Mouse (Mus musculus): ENCODE measurements at regions not wholly inside any gene's neighbourhood (a gene's known extent, or its start where the extent isn't known, plus 50 kb on each side); places are given as distances from the start of the nearest gene placed in this dataset.
A peak's percentile ranks its signal among the peaks of the same experiment; 100 is the strongest.

DNA sequence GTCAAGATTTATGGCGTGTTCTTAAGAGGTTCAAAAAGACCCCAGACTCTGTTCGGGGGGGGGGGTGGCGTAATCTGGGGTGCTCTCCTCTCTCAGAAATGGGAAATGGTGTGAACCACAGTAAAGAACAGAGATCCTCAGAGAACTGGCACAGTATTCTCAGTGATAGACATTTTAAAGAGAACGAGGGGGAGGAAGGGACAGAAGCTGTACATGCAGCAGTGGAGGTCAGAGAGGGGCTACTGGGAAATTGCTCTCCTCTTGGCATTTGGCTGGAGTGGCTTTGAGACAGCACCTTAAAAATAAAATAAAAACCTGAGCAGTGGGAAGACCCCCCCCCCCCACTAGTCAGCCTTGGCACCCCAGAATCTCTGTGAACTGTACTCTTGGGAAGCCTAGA lies 210.6 kb upstream of the Bmp2 start:
- WGBS = 61% methylated on average over 4 of the region's 4 CpGs
- Histone ChIP-seq H3K4me1 (no peaks in the 10 kb centered on the region), H3K9me3 (no peaks in the 10 kb centered on the region), H3K27me3 (replicated peaks) (no peaks in the 10 kb centered on the region), H3K36me3 (no peaks in the 10 kb centered on the region), H3K9ac (no peak overlapping the region), H3K4me3 (no peak overlapping the region), H3K4me2 (replicated peaks) (no peak overlapping the region), H3K27ac (no peak overlapping the region)
- ATAC-seq (ENCODE audit: low FRiP score, low read depth) = no peak

DNA sequence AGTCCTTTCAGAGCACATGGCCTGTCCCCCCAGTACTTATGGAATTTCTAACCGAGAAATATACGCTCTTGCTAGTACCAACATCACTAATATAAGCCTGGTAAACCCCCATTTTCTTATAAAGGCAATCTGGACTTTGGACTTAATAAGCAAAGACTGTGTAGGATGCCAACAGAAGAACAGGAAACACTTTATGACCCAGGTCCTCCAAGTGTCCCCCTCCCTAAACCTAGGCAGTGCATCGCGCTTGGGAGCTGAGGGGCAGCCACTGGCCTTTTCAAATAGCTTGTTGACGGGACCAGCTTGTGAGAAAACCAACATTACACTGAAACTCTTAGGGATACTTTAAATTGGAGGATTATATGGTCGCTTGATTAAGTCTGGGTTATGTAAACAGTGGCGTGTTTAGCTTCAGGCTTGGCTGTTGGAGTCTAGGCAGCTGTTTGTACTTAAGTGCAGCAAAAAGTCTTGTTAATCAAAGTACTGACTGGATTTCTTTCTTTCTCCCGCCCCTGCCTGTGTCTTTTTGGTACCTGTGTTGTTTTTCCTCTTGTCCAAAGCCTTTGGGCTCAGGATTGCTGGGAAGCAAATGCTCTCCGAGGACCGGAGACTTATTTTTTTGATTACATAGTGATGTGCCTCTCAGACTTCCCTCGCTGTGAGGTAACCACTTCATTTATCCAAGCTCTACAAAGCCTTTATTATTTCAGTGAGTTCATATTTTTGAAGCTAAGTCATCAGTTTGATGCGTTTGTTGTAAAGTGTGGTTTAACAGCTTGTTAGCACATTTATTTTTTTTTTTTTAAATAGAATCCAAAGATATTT lies 205.8 kb upstream of the Bmp2 start:
- WGBS = 57% methylated on average over 12 of the region's 12 CpGs
- H3K4me2 ChIP-seq (replicated peaks) = no peak overlapping the region
- no peaks in the 10 kb centered on the region for H3K27me3 ChIP-seq (replicated peaks)
- H3K9ac ChIP-seq = no peak overlapping the region
- H3K4me1 ChIP-seq = 0 out of 2 replicates have a peak, but pooled peaks cover 6% of the 10 kb centered on the region
- H3K9me3 ChIP-seq = no peaks in the 10 kb centered on the region
- ATAC-seq (ENCODE audit: low FRiP score, low read depth) = no peak
- no peaks in the 10 kb centered on the region for H3K36me3 ChIP-seq
- H3K27ac ChIP-seq = no peak overlapping the region
- no peak overlapping the region for H3K4me3 ChIP-seq

DNA sequence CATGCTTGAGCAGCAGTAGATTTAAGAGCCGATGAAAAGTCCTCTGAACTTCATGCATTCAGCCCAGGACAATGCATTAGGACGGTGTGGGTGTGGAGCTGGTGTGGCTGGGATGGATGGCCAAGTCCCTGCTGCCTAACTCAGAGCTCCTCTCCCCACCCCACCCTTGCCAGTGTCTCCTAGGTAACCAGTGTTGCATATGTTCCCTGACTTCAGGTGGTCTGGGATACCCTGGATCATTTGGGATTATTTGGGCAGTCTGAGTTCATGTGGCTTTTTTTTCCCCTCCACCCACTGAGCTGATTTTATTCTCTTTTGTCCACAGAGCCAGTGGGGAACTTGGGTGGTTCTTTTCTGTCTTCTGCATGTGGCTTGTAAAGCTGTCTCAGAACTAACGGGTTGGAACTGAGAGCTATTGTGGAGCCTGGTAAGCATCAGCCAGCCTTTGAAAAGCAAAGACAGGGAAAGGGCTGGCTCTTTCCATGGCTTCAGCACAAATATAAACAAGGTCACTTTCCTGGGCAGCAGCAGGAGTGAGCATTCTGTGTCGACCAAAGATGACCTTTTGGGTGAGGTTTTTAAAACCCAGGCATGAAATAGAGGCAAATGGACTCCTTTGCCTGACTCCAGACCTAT lies 205.1 kb upstream of the Bmp2 start:
- H3K4me1 ChIP-seq = 0 out of 2 replicates have a peak, but pooled peaks cover 6% of the 10 kb centered on the region
- no peak overlapping the region for H3K9ac ChIP-seq
- H3K36me3 ChIP-seq = no peaks in the 10 kb centered on the region
- no peaks in the 10 kb centered on the region for H3K9me3 ChIP-seq
- H3K4me2 ChIP-seq (replicated peaks) = no peak overlapping the region
- peak; percentile 50; the same call in 1 of the 2 replicates for ATAC-seq (ENCODE audit: low FRiP score, low read depth)
- H3K27ac ChIP-seq = no peak overlapping the region
- no peak overlapping the region for H3K4me3 ChIP-seq
- 8% methylated on average over 4 of the region's 4 CpGs for WGBS
- no peaks in the 10 kb centered on the region for H3K27me3 ChIP-seq (replicated peaks)

DNA sequence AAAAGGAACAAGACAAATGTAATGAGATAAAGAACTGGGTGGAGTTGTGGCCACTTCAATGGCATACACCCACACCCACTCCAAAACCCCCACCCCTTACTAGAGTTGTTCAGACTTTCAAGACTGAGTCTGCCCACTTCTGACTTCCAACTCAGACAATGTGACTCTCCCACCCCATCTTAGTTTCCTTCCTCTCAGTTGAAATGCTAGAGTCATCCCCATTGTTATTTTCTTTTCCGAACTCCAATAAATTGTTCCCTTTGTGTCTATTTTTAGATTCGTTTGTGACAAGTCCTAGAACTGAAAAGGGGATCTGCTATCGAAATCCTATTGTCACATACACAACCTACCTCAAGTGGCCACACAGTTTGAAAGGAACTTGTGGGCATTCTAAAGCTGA lies 200.7 kb upstream of the Bmp2 start:
- WGBS = 79% methylated on average over 3 of the region's 3 CpGs
- H3K27ac ChIP-seq = no peak overlapping the region

DNA sequence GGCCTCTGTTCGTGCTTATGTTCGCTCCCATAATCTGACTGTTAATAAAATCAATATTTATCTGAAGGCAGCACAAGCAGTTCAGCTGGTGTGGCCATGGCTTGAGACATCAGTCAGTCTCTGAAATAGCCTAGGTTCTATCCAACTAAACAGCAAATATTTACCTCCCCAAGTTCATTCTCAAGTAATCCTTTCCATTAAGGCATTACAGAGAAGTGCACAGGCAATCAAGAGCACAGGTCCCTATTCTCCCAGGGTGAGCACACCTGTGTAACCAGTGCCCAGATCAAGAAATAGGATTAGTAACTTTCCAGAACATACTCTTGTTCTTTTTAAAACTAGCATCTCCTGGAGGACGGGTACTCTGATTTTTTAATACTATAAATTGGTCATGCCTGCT lies 199.2 kb upstream of the Bmp2 start:
- no peaks in the 10 kb centered on the region for H3K4me1 ChIP-seq
- WGBS = 95% methylated on average over 3 of the region's 3 CpGs
- no peak overlapping the region for H3K4me2 ChIP-seq (replicated peaks)
- no peak for ATAC-seq (ENCODE audit: low FRiP score, low read depth)
- H3K9me3 ChIP-seq = no peaks in the 10 kb centered on the region
- no peak overlapping the region for H3K27ac ChIP-seq
- H3K9ac ChIP-seq = no peak overlapping the region
- H3K27me3 ChIP-seq (replicated peaks) = no peaks in the 10 kb centered on the region
- no peak overlapping the region for H3K4me3 ChIP-seq
- no peaks in the 10 kb centered on the region for H3K36me3 ChIP-seq

More for the DNA sequence above, 200.7 kb upstream of the Bmp2 start:
- 0 out of 2 replicates have a peak, but pooled peaks cover 6% of the 10 kb centered on the region for H3K4me1 ChIP-seq
- H3K9ac ChIP-seq = no peak overlapping the region
- no peaks in the 10 kb centered on the region for H3K36me3 ChIP-seq
- H3K9me3 ChIP-seq = no peaks in the 10 kb centered on the region
- H3K4me3 ChIP-seq = no peak overlapping the region
- H3K27me3 ChIP-seq (replicated peaks) = no peaks in the 10 kb centered on the region
- no peak overlapping the region for H3K4me2 ChIP-seq (replicated peaks)
- no peak for ATAC-seq (ENCODE audit: low FRiP score, low read depth)

DNA sequence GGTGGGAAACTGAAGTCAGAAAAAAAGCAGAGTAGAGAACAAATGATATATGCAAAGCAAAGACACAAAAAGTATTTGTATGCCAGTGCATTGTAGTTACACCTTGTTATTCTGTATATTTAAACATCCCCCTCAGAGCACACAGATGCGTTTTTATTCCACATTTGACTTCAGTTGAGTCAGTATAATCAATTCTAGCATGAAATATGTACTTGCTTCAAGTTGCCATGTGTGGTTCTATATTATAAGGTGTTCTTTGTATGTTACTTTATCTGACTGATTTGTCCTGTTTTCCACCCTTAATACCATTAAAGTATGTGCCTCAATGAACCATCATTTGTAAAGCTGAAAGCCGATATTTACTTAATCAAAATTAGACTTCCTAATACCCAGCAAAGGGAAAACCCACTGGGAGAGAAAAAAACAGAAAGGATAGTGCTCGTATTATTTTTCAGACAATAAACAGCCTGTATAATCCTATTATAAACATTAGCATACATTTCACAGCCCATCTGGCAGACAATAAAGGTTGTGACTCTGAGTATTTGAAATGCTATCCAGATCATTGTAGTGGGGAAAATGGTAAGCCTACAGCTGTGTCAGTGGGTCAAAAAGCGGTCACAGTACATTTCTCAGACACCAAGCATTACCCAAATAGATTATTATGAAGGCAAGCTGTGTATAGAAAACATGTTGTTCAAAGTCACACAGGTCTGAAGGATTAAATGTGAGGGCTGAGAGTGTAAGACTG lies 189.1 kb upstream of the Bmp2 start:
- H3K9ac ChIP-seq = no peak overlapping the region
- H3K4me3 ChIP-seq = no peak overlapping the region
- H3K4me1 ChIP-seq = no peaks in the 10 kb centered on the region
- H3K27me3 ChIP-seq (replicated peaks) = no peaks in the 10 kb centered on the region
- WGBS = 31% methylated on average over 4 of the region's 4 CpGs
- peak; percentile 70; the same call in 1 of the 2 replicates for ATAC-seq (ENCODE audit: low FRiP score, low read depth)
- H3K9me3 ChIP-seq = no peaks in the 10 kb centered on the region
- no peaks in the 10 kb centered on the region for H3K36me3 ChIP-seq
- no peak overlapping the region for H3K27ac ChIP-seq
- no peak overlapping the region for H3K4me2 ChIP-seq (replicated peaks)

DNA sequence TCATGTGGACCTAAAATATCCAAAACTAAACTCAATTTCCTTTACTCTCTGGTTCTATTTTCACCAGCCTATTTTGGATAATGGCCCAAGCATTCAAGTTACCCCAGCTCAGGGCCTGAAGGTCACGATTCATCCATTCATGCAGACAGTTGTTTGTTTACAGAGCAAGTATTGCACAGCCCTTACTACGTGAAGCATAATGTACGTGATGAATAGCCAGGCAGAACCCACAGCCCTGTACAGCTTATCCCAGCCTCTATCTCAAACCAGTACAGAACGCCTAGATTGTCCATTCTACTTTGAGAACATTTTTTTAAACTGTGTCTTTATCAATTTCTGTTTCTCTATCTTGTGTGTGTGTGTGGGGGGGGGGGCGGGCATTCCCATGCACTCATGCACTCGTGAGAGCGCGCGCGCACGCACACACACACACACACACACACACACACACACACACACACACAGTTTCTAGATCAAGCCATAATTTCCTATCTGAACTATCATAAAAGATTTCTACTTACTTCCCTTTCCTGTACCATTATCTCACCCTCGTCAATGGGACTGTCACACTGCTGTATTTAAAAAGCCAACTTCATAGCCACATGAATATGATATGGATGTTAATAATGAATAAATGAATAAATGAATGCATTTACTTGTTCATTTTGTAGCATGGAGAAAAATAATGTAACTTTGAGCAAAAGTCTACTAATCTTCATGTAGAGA lies 180.3 kb upstream of the Bmp2 start:
- no peak for ATAC-seq (ENCODE audit: low FRiP score, low read depth)
- Histone ChIP-seq H3K9ac (no peak overlapping the region), H3K27me3 (replicated peaks) (no peaks in the 10 kb centered on the region), H3K36me3 (no peaks in the 10 kb centered on the region), H3K4me2 (replicated peaks) (no peak overlapping the region), H3K27ac (no peak overlapping the region), H3K4me1 (no peaks in the 10 kb centered on the region; the same call in 1 of the 2 replicates), H3K4me3 (no peak overlapping the region), H3K9me3 (no peaks in the 10 kb centered on the region)
- 88% methylated on average over 11 of the region's 12 CpGs for WGBS

DNA sequence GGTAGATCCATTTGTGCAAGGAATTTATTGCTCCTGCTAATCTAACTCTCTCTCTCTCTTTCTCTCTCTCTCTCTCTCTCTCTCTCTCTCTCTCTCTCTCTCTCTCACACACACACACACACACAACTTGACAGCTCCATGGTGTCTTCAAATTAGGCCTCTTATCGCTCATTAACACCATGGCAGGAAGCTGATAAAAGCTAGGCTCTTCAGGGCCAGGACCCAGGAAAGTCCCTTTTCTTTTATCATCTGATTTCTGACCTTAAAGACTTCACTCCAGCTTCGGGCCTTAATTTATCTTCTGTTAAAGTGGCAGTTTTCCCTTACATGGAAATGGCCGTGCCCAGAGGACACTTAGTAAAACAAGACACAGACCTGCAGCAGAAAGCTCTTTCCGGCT lies 178.4 kb upstream of the Bmp2 start:
- WGBS = 49% methylated on average over 4 of the region's 4 CpGs
- no peak overlapping the region for H3K4me3 ChIP-seq
- H3K4me1 ChIP-seq = no peaks in the 10 kb centered on the region; the same call in 1 of the 2 replicates
- no peak for ATAC-seq (ENCODE audit: low FRiP score, low read depth)
- H3K27me3 ChIP-seq (replicated peaks) = no peaks in the 10 kb centered on the region
- H3K36me3 ChIP-seq = no peaks in the 10 kb centered on the region
- no peaks in the 10 kb centered on the region for H3K9me3 ChIP-seq
- no peak overlapping the region for H3K9ac ChIP-seq
- no peak overlapping the region for H3K4me2 ChIP-seq (replicated peaks)
- no peak overlapping the region for H3K27ac ChIP-seq

DNA sequence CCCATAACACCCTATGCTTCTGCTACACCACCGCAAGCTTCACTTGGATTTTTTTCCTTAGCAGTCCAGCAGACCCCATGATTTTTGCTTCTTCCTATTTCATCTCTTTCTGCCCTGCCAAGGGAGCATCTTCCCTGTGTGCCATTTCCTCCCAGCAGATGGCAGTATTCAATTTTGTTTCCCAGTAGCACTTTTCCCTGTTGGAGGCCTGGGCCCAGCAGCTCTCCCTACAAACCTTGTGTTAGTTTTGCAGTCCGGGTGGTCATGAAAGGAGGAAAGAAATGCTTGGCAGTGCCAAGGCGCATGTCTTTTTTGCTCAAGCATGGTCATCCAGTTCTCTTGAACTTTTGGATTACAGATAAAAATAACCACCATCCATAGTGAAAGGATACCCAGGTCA lies 170.9 kb upstream of the Bmp2 start:
- no peak for ATAC-seq (ENCODE audit: low FRiP score, low read depth)
- H3K27me3 ChIP-seq (replicated peaks) = no peaks in the 10 kb centered on the region
- H3K36me3 ChIP-seq = no peaks in the 10 kb centered on the region
- H3K4me3 ChIP-seq = no peak overlapping the region
- H3K4me1 ChIP-seq = no peaks in the 10 kb centered on the region
- H3K9me3 ChIP-seq = no peaks in the 10 kb centered on the region
- H3K4me2 ChIP-seq (replicated peaks) = no peak overlapping the region
- H3K9ac ChIP-seq = no peak overlapping the region
- H3K27ac ChIP-seq = no peak overlapping the region
- WGBS = 65% methylated on average over 3 of the region's 3 CpGs

DNA sequence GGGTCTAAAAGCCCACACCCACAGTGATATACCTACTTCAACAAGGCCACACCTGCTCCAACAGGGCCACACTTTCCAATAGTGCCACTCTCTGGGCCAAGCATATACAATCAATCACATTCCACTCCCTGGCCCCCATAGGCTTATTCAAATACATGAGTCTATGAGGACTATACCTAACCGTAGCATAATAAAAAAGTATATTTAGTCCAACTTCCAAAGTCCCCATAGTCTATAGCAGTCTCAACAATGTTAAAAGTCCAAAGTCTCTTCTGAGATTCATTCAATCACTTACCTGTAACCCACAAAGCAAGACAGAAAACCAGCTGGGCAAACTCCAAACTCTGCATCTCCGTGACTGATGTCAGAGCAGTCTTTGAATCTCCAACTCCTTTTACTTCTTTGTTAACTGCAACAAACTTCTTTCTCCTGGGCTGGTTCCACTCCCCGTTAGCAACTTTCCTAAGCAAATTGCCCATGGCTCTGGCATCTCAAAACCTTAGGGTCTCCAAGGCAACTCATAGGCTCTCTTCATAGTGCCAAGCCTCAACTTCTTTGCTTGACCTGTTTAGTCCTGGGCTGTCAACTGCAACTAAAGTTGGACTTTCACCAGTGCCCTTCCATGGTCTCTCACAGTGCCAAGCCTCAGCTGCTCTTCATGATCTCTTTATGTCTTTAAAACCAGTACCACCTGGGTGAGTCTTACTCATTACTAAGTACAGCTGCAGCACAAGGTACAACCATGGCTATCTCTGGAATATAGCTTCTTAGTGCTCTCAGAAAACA lies 168.6 kb upstream of the Bmp2 start:
- Histone ChIP-seq H3K27me3 (replicated peaks) (no peaks in the 10 kb centered on the region), H3K4me2 (replicated peaks) (no peak overlapping the region), H3K9ac (no peak overlapping the region), H3K36me3 (no peaks in the 10 kb centered on the region), H3K4me1 (no peaks in the 10 kb centered on the region), H3K4me3 (no peak overlapping the region), H3K27ac (no peak overlapping the region), H3K9me3 (no peaks in the 10 kb centered on the region)
- WGBS = 92% methylated on average over 3 of the region's 3 CpGs
- no peak for ATAC-seq (ENCODE audit: low FRiP score, low read depth)

DNA sequence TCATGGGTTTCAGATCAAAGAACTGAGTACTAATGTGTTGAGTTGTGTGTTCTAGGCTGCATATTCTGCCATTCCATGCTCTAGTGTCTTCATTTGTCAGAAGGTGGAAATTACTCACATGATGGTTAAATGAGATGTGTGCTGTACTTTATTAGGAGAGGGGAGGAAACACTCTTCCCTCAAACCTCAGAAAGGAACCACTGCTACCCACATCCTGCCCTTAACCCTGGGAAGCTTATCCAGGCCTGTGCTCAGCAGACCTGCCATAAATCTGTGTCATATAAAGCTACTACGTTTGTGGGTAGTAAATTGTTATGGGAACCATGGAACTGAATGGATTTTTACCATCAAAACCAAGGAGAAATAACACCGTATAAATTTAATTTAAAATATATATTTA lies 166.7 kb upstream of the Bmp2 start:
- H3K4me1 ChIP-seq = no peaks in the 10 kb centered on the region
- H3K9ac ChIP-seq = no peak overlapping the region
- ATAC-seq (ENCODE audit: low FRiP score, low read depth) = no peak
- H3K4me2 ChIP-seq (replicated peaks) = no peak overlapping the region
- 77% methylated on average over 2 of the region's 2 CpGs for WGBS
- H3K27me3 ChIP-seq (replicated peaks) = no peaks in the 10 kb centered on the region
- no peaks in the 10 kb centered on the region for H3K36me3 ChIP-seq
- H3K27ac ChIP-seq = no peak overlapping the region
- no peak overlapping the region for H3K4me3 ChIP-seq
- no peaks in the 10 kb centered on the region for H3K9me3 ChIP-seq
